Mouse (Mus musculus) stomach, embryonic 16.5 days (tissue): ENCODE data around the gene Gm47283. TPM values are rescaled to one million over a fixed set of nuclear protein-coding genes. Genes with fewer than 3 reads are reported as not detected.
"Not testable (repeated sequence)": the region's sequence is repeated elsewhere in the genome, so short reads cannot be mapped to it uniquely, and the experiment has no call there.

Experiments used
- ATAC-seq: fragments of 200-750 bp; cut with Nextera tagmentation; 2 replicates; pipeline ENCODE4 v1.8.0; 2017; ENCODE audit warnings: moderate number of reproducible peaks, moderate TSS enrichment; ENCODE audit not compliant: insufficient read depth, low FRiP score
- H3K27ac ChIP-seq: fragments of 300-500 bp; sonication (generic); 2 replicates; pipeline ENCODE4 v1.5.1; 2014; ENCODE audit warnings: low read length
- H3K27me3 ChIP-seq: fragments of 300-500 bp; sonication (generic); 2 replicates; pipeline ENCODE4 v1.6.1; 2014; ENCODE audit warnings: low read length, control low read depth, mixed read lengths; ENCODE audit not compliant: control insufficient read depth, insufficient read depth
- H3K36me3 ChIP-seq: fragments of 300-500 bp; sonication (generic); 2 replicates; pipeline ENCODE4 v1.6.1; 2014; ENCODE audit warnings: low read length; ENCODE audit not compliant: control insufficient read depth, insufficient read depth
- H3K4me1 ChIP-seq: fragments of 300-500 bp; sonication (generic); 2 replicates; pipeline ENCODE4 v1.6.1; 2014; ENCODE audit warnings: low read length, control low read depth, mixed read lengths; ENCODE audit not compliant: control insufficient read depth, insufficient read depth
- H3K4me2 ChIP-seq: fragments of 300-500 bp; sonication (generic); 2 replicates; pipeline ENCODE4 v1.6.1; 2014; ENCODE audit warnings: low read depth, low read length, mixed read lengths
- H3K4me3 ChIP-seq: fragments of 300-500 bp; sonication (generic); replicated peaks from 2 replicates; pipeline ENCODE4 v1.5.1; 2014; ENCODE audit warnings: mild to moderate bottlenecking, low read length
- H3K9ac ChIP-seq: fragments of 300-500 bp; sonication (generic); 2 replicates; pipeline ENCODE4 v1.6.1; 2014; ENCODE audit warnings: low read length
- H3K9me3 ChIP-seq: fragments of 300-500 bp; sonication (generic); replicated peaks from 2 replicates; pipeline ENCODE4 v1.6.1; 2016; ENCODE audit warnings: low read length, control low read depth; ENCODE audit not compliant: control insufficient read depth
- WGBS: fragments of 180-500 bp; shearing (Covaris S2); extraction: QIAGEN DNeasy Blood & Tissue Kit; methylation state at CpG from one replicate; pipeline ENCODE4 v1.1.7; 2014; 5-methylcytosine and 5-hydroxymethylcytosine counted together
- polyA plus RNA-seq: library from polyadenylated mRNA; unstranded; fragments of >200 nt; fragmentation: Nextera tagmentation; extraction: Ambion mirVana; gene quantifications from 2 replicates; pipeline ENCODE4 v1.2.1, GENCODE M21; 2015

Gene Gm47283
- polyA plus RNA-seq: not detected in 2 replicates

DNA sequence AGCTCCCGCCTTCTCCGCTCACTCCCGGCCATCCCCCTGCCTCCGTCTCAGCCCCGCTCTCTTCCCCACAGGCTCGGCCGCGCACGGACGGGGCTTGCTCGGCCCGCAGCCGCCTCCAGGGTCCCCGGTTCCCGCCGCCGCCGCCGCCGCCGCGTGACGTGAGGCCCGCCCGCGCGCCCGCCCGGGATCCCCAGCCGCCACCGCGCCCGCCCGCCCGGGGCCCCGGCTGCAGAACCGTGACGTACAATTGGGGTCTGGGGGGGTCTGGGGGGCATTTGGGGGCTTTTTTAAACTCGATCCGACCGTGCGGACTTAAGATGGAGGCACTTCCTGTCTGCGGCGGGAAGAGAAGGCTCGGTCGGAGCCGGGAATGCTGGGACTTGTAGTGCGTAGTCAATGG, at the start of gene Gm47283:
Gm47283 (plus strand) TSS at position 301 of the 400 bp plus-strand sequence.
- H3K4me2 ChIP-seq, ATAC-seq, H3K27ac ChIP-seq, H3K9me3 ChIP-seq, H3K27me3 ChIP-seq, H3K4me1 ChIP-seq, H3K4me3 ChIP-seq, H3K9ac ChIP-seq, H3K36me3 ChIP-seq: not testable (repeated sequence)
- no CpG with 5 or more reads among the region's 48 CpGs for WGBS

DNA sequence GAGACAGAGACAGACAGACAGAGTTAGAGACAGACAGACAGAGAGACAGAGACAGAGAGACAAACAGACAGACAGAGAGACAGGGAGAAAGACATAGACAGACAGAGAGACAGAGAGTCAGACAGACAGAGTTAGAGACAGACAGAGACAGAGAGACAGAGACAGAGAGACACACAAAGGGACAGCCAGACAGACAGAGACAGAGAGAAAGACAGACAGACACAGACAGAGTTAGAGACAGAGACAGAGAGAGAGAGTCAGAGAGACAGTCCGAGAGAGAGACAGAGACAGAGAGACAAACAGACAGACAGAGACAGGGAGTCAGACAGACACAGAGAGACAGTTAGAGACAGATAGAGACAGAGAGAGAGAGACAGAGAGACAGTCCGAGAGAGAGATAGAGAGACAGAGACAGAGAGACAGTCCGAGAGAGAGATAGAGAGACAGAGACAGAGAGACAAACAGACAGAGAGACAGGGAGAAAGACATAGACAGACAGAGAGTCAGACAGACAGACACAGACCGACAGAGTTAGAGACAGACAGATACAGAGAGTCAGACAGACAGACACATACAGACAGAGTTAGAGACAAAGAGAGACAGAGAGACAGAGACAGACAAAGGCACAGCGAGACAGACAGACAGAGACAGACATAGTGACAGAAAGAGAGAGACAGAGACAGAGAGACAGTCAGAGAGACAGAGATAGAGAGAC, 49.2 kb upstream of the Gm47283 start:
- Histone ChIP-seq H3K36me3 (peaks cover 21% of the 10 kb centered on the region), H3K9me3 (peaks cover 18% of the 10 kb centered on the region)
- not testable (repeated sequence) for H3K4me1 ChIP-seq, H3K27me3 ChIP-seq, H3K27ac ChIP-seq, H3K4me2 ChIP-seq, H3K9ac ChIP-seq, ATAC-seq, H3K4me3 ChIP-seq
- 80% methylated on average over 5 of the region's 5 CpGs for WGBS

DNA sequence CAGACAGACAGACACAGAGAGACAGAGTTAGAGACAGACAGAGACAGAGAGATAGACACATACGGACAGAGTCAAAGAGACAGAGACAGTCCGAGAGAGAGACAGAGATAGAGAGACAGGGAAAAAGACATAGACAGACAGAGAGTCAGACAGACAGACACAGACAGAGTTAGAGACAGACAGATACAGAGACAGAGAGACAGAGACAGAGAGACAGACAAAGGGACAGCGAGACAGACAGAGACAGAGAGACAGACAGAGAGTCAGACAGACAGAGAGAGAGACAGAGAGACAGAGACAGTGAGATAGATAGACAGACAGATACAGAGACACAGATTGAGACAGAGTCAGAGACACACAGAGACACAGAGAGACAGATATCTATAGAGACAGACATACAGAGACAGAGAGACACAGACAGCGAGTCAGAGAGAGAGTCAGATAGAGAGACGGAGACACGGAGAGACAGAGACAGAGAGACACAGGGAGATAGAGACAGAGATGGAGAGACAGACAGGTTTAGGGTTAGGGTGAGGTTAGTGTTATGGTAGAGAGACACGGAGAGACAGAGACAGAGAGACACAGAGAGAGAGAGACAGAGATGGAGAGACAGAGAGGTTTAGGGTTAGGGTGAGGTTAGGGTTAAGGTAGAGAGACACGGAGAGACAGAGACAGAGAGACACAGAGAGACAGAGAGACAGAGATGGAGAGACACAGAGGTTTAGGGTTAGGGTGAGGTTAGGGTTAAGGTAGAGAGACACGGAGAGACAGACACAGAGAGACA, 48.1 kb upstream of the Gm47283 start:
- not testable (repeated sequence) for H3K4me2 ChIP-seq, H3K4me3 ChIP-seq, ATAC-seq, H3K27me3 ChIP-seq, H3K9ac ChIP-seq, H3K4me1 ChIP-seq, H3K27ac ChIP-seq
- Histone ChIP-seq H3K36me3 (peaks cover 26% of the 10 kb centered on the region), H3K9me3 (peaks cover 25% of the 10 kb centered on the region)
- 75% methylated on average over 6 of the region's 9 CpGs for WGBS

DNA sequence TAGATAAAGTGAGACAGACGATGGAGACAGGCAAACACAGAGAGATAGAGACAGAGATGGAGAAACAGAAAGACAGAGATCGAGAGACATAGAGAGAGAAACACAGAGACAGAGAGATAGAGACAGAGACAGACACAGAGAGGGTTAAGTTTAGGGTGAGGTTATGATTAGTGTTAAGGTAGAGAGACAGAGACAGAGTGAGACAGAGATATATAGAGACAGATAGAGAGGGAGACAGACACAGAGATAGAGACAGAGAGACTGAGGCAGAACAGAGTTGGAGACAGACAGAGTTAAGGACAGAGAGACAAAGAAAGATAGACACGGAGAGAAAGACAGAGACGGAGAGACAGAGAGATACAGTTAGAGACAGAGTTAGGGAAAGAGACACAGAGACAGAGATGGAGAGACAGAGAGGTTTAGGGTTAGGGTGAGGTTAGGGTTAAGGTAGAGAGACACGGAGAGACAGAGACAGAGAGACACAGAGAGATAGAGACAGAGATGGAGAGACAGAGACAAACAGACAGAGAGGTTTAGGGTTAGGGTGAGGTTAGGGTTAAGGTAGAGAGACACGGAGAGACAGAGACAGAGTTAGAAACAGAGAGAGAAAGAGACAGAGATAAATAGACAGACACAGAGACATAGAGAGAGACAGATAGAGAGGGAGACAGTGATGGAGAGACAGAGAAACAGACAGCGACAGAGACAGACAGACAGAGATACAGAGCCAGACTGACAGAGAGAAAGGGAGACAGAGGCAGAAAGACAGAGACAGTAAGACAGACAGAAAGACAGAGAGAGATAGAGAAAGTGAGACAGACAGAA, 46.7 kb upstream of the Gm47283 start:
- H3K36me3 ChIP-seq: peaks cover 36% of the 10 kb centered on the region
- H3K4me2 ChIP-seq: no peak overlapping the region
- no peak overlapping the region for H3K4me3 ChIP-seq
- WGBS: 69% methylated on average over 3 of the region's 7 CpGs
- H3K9ac ChIP-seq: no peak overlapping the region
- no peaks in the 10 kb centered on the region for H3K27me3 ChIP-seq
- no peak overlapping the region for H3K27ac ChIP-seq
- H3K9me3 ChIP-seq: peaks cover 39% of the 10 kb centered on the region
- no peaks in the 10 kb centered on the region for H3K4me1 ChIP-seq
- ATAC-seq: no peak

DNA sequence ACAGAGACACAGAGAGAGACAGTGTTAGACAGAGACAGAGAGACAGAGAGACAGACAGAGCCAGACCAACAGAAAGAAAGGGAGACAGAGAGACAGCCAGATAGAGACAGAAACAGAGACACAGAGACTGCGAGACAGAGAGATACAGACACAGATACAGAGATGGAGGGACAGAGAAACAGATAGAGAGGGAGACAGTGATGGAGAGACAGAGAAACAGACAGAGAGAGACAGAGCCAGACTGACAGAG, 46.2 kb upstream of the Gm47283 start:
- no peaks in the 10 kb centered on the region for H3K27me3 ChIP-seq
- no peak overlapping the region for H3K4me3 ChIP-seq
- no peak for ATAC-seq
- H3K27ac ChIP-seq: no peak overlapping the region
- H3K4me2 ChIP-seq: no peak overlapping the region
- H3K4me1 ChIP-seq: no peaks in the 10 kb centered on the region
- H3K9me3 ChIP-seq: peaks cover 39% of the 10 kb centered on the region
- H3K9ac ChIP-seq: no peak overlapping the region
- peaks cover 36% of the 10 kb centered on the region for H3K36me3 ChIP-seq
- WGBS: 96% methylated on average over 1 of the region's 1 CpGs

DNA sequence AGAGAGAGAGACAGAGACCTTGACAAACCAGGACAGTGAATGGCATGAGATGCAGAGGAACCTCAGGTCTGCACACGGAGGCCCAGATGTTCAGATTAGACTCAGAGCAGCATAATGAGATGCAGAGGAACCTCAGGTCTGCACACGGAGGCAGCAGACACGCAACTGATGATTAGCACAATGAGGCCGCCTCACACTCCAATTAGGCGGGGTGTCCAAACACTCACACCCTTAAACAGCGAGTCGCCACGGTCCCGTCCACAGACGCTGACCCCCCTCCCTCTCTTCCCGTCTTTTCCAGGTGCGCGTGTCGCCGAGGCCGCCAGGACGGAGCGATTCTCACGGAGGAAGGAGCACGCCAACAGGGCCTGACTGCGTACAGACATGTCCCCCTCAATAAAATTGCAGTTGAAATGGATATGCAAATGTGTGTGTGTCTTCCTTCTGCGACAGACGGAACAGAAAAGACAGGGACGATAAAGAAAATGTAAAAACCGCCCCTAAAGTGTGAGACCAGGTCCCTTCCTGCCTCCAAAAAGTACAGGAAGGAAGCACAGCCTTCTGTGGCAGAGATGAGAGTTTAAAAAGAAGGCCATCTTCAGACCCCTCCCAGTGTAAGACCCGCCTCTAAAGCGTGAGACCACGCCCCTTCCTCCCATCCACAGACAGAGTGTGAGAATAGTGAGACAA, 45.6 kb upstream of the Gm47283 start:
- H3K27ac ChIP-seq, H3K4me3 ChIP-seq, H3K4me2 ChIP-seq, H3K4me1 ChIP-seq, H3K27me3 ChIP-seq, H3K9ac ChIP-seq: not testable (repeated sequence)
- peaks cover 36% of the 10 kb centered on the region for H3K36me3 ChIP-seq
- 74% methylated on average over 28 of the region's 28 CpGs for WGBS
- ATAC-seq: peak; percentile 23
- H3K9me3 ChIP-seq: peaks cover 39% of the 10 kb centered on the region

DNA sequence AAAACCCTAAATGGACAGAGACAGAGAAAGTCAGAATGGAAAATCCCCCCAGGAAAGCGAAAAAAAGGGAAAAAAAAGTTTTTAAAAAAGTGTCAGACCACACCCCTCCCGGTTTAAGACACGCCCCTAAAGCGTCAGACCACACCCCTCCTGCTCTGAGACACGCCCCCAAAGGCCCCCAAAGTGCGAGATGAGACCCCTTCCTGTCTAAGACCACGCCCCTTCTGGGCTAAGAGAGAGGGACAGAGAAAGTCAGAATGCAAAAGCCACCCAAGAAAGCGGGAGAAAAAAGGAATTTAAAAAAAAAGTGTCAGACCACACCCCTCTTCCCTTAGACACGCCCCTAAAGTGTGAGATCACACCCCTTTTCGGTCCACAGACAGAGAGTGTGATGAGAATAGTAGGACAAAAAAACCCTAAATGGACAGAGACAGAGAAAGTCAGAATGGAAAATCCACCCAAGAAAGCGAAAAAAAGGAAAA, 45.0 kb upstream of the Gm47283 start:
- H3K9ac ChIP-seq, H3K4me2 ChIP-seq, H3K27ac ChIP-seq, H3K4me3 ChIP-seq, H3K27me3 ChIP-seq, H3K4me1 ChIP-seq: not testable (repeated sequence)
- ATAC-seq: 0 out of 2 replicates have a peak, but pooled peaks have one; percentile 5
- Histone ChIP-seq H3K9me3 (peaks cover 44% of the 10 kb centered on the region), H3K36me3 (peaks cover 40% of the 10 kb centered on the region)
- WGBS: 56% methylated on average over 11 of the region's 11 CpGs

DNA sequence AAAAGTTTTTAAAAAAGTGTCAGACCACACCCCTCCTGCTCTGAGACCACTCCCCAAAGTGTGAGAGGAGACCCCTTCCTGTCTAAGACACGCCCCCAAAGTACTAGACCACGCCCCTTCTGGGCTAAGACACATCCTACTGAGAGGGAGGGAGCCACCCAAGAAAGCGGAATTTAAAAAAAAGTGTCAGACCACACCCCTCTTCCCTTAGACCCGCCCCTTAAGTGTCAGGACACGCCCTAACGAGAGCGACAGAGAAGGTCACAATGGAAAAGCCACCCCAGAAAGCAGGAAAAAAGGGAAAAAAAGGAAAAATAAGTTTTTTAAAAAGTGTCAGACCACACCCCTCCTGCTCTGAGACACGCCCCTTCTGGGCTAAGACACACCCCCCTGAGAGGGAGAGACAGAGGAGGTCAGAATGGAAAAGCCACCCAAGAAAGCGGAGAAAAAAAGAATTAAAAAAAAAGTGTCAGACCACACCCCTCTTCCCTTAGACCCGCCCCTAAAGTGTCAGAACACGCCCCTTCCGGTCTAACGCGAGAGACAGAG, 44.5 kb upstream of the Gm47283 start:
- H3K27ac ChIP-seq: no peak overlapping the region
- no peak overlapping the region for H3K9ac ChIP-seq
- H3K9me3 ChIP-seq: peaks cover 45% of the 10 kb centered on the region
- H3K4me3 ChIP-seq: no peak overlapping the region
- H3K36me3 ChIP-seq: peaks cover 42% of the 10 kb centered on the region
- no peaks in the 10 kb centered on the region for H3K27me3 ChIP-seq
- ATAC-seq: peak; percentile 15
- H3K4me2 ChIP-seq: no peak overlapping the region
- no peaks in the 10 kb centered on the region for H3K4me1 ChIP-seq
- 43% methylated on average over 14 of the region's 14 CpGs for WGBS
